Mouse (Mus musculus): ENCODE measurements around the gene Tekt1.

Gene Tekt1

GRCm38 (mm10) chr11:72393669-72394068 is 31.4 kb upstream of the Tekt1 start:
- in situ Hi-C loops (cut with MboI; ENCODE audit: low pct_unique_long_range_greater_than_20kb in 1 of 2, low sequenced_read_pairs in 2 of 2, unreplicated experiment in 1 of 2) = no loop called here

- in situ Hi-C loops (cut with MboI; ENCODE audit: low pct_unique_long_range_greater_than_20kb in 1 of 2, low sequenced_read_pairs in 2 of 2, unreplicated experiment in 1 of 2) = no loop called here
Measured at GRCm38 (mm10) chr11:72393243-72393642, 31.0 kb upstream of the Tekt1 start.

GRCm38 (mm10) chr11:72391181-72391580 is 28.9 kb upstream of the Tekt1 start:
- in situ Hi-C loops (cut with MboI; ENCODE audit: low pct_unique_long_range_greater_than_20kb in 1 of 2, low sequenced_read_pairs in 2 of 2, unreplicated experiment in 1 of 2) = no loop called here

GRCm38 (mm10) chr11:72389407-72390142 is 27.3 kb upstream of the Tekt1 start:
- in situ Hi-C loops (cut with MboI; ENCODE audit: low pct_unique_long_range_greater_than_20kb in 1 of 2, low sequenced_read_pairs in 2 of 2, unreplicated experiment in 1 of 2) = no loop called here

GRCm38 (mm10) chr11:72388113-72388529 is 25.9 kb upstream of the Tekt1 start:
- in situ Hi-C loops (cut with MboI; ENCODE audit: low pct_unique_long_range_greater_than_20kb in 1 of 2, low sequenced_read_pairs in 2 of 2, unreplicated experiment in 1 of 2) = no loop called here

- in situ Hi-C loops (cut with MboI; ENCODE audit: low pct_unique_long_range_greater_than_20kb in 1 of 2, low sequenced_read_pairs in 2 of 2, unreplicated experiment in 1 of 2) = no loop called here
Measured at GRCm38 (mm10) chr11:72379351-72379750, 17.1 kb upstream of the Tekt1 start.

- in situ Hi-C loops (cut with MboI; ENCODE audit: low pct_unique_long_range_greater_than_20kb in 1 of 2, low sequenced_read_pairs in 2 of 2, unreplicated experiment in 1 of 2) = no loop called here
Measured at GRCm38 (mm10) chr11:72378222-72378621, 16.0 kb upstream of the Tekt1 start.

GRCm38 (mm10) chr11:72376562-72376961 is 14.3 kb upstream of the Tekt1 start:
- in situ Hi-C loops (cut with MboI; ENCODE audit: low pct_unique_long_range_greater_than_20kb in 1 of 2, low sequenced_read_pairs in 2 of 2, unreplicated experiment in 1 of 2) = no loop called here

GRCm38 (mm10) chr11:72369904-72370672 is 7.8 kb upstream of the Tekt1 start:
- in situ Hi-C loops (cut with MboI; ENCODE audit: low pct_unique_long_range_greater_than_20kb in 1 of 2, low sequenced_read_pairs in 2 of 2, unreplicated experiment in 1 of 2) = no loop called here

- in situ Hi-C loops (cut with MboI; ENCODE audit: low pct_unique_long_range_greater_than_20kb in 1 of 2, low sequenced_read_pairs in 2 of 2, unreplicated experiment in 1 of 2) = no loop called here
Measured at GRCm38 (mm10) chr11:72367934-72368674, 5.9 kb upstream of the Tekt1 start.

- in situ Hi-C loops (cut with MboI; ENCODE audit: low pct_unique_long_range_greater_than_20kb in 1 of 2, low sequenced_read_pairs in 2 of 2, unreplicated experiment in 1 of 2) = no loop called here
Measured at GRCm38 (mm10) chr11:72366126-72366525, 3.9 kb upstream of the Tekt1 start.

GRCm38 (mm10) chr11:72364526-72364925 is 2.3 kb upstream of the Tekt1 start:
- in situ Hi-C loops (cut with MboI; ENCODE audit: low pct_unique_long_range_greater_than_20kb in 1 of 2, low sequenced_read_pairs in 2 of 2, unreplicated experiment in 1 of 2) = no loop called here

GRCm38 (mm10) chr11:72363523-72364240 is 1.4 kb upstream of the Tekt1 start:
- in situ Hi-C loops (cut with MboI; ENCODE audit: low pct_unique_long_range_greater_than_20kb in 1 of 2, low sequenced_read_pairs in 2 of 2, unreplicated experiment in 1 of 2) = no loop called here

- in situ Hi-C loops (cut with MboI; ENCODE audit: low pct_unique_long_range_greater_than_20kb in 1 of 2, low sequenced_read_pairs in 2 of 2, unreplicated experiment in 1 of 2) = no loop called here
Measured at GRCm38 (mm10) chr11:72361385-72362346, 576 bp downstream of the Tekt1 start.

- in situ Hi-C loops (cut with MboI; ENCODE audit: low pct_unique_long_range_greater_than_20kb in 1 of 2, low sequenced_read_pairs in 2 of 2, unreplicated experiment in 1 of 2) = loop anchor here in 1 of 2 experiments (5.0 kb wide), 1 partner anchor 67 kb away; no protein-coding TSS in a partner anchor
Measured at GRCm38 (mm10) chr11:72354971-72355728, 7.1 kb downstream of the Tekt1 start.

GRCm38 (mm10) chr11:72353186-72353585 is 9.1 kb downstream of the Tekt1 start:
- in situ Hi-C loops (cut with MboI; ENCODE audit: low pct_unique_long_range_greater_than_20kb in 1 of 2, low sequenced_read_pairs in 2 of 2, unreplicated experiment in 1 of 2) = no loop called here

- in situ Hi-C loops (cut with MboI; ENCODE audit: low pct_unique_long_range_greater_than_20kb in 1 of 2, low sequenced_read_pairs in 2 of 2, unreplicated experiment in 1 of 2) = no loop called here
Measured at GRCm38 (mm10) chr11:72352272-72352671, 10.0 kb downstream of the Tekt1 start.
